Mouse (Mus musculus) E14TG2a.4 (cell line): Measurements from ENCODE around the gene Cdc27.

Experiments used
- H3K27me3 ChIP-seq: 2 replicates; pipeline ENCODE4 v1.6.1; 2014; ENCODE audit warnings: low read length, control low read depth; ENCODE audit not compliant: insufficient read depth
- H3K36me3 ChIP-seq: 2 replicates; pipeline ENCODE4 v1.6.1; 2014; ENCODE audit warnings: low read length, control low read depth; ENCODE audit not compliant: insufficient read depth
- H3K4me1 ChIP-seq: replicated peaks from 2 replicates; pipeline ENCODE4 v1.6.1; 2014; ENCODE audit warnings: low read depth, low read length, control low read depth
- H3K4me3 ChIP-seq: replicated peaks from 2 replicates; pipeline ENCODE4 v1.5.1; 2014; ENCODE audit warnings: mild to moderate bottlenecking, low read length
- H3K9me3 ChIP-seq: 2 replicates; pipeline ENCODE4 v1.6.1; 2014; ENCODE audit warnings: low read length, control low read depth
- CTCF ChIP-seq: conservative IDR thresholded peaks from 2 replicates; pipeline ENCODE4 v1.5.1; 2014; ENCODE audit warnings: low read length
- NANOG ChIP-seq: IDR thresholded peaks from 2 replicates; pipeline ENCODE4 v1.6.1; 2014; ENCODE audit warnings: borderline replicate concordance, low read length, mixed read lengths
- POU5F1 ChIP-seq: IDR thresholded peaks from 2 replicates; pipeline ENCODE4 v1.6.1; 2014; ENCODE audit warnings: low read length, borderline replicate concordance

Cdc27 gene

DNA sequence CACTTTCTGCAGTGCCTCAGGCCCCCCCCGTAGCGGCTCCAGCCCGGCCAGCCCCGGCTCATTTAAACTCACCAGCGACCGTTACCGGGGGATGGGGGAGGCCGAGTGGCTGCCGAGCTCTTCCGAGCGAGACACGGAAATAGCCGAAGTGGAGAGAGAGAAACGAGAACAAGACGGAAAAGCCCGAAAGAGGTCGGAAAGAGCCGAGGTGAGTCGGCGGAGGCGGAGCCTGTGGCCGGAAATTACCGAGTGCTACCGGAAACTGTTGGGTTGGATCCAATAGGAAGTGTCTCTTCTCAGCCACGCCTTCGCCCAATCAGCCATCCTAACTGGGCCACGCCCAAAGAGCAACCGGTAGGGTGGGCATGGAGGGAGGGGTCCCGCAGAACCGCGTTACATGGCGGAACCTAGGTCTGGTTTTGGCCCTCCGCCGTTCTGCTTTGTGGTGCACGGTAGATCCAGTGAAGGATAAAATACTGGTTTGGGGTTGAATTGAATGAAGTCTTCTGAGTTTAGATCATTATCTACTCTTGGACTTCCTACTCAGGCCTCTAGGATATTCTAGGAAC is at the start of gene Cdc27, which contains the start of gene Myl4:
TSS of gene Cdc27 (minus strand) at position 215 of the 569 bp plus-strand sequence.
TSS of gene Myl4 (plus strand) at position 258 of the 569 bp plus-strand sequence.
- Histone ChIP-seq H3K9me3 (no peaks in the 10 kb centered on the region), H3K4me1 (peaks cover 62% of the 10 kb centered on the region), H3K4me3 (peak within 1 kb of the TSS; percentile 97), H3K27me3 (no peaks in the 10 kb centered on the region), H3K36me3 (peaks cover 5% of the 10 kb centered on the region)
- TF ChIP-seq NANOG: no peak
- no peak for TF ChIP-seq CTCF
- TF ChIP-seq POU5F1: no peak

DNA sequence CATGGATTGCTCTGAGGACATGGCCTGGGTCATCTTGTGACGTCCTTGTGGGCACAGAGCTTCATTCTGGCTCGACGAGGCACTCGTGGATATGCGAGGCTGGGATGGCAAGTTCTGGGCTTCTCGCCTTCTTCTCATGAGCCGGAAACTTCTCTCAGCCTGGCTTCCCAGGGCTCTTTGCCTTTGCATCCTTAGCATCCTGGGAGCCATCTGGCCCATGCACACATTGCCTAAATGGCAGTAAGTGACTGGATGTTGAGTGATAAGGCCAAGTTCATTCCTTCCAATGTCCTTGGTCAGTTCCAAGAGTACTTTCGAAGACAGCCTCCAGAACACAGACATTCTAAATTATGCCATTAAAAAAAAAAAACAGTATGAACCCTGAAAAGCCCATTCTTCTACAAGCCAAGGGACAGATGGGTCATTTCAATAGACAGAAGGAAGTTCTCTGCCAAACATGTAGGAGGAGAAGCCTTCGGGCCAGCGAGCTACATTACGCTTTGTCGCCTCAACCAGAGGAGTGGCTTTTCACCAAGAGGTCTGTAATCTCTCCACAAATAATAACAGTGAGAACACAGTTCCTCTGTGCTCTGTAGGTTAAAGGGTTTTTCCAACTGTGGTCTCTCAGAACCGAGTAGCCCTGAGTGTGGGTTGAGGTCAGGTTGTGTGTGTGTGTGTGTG is 49.0 kb upstream of the Cdc27 start:
- TF ChIP-seq POU5F1 (no peak), CTCF (no peak), NANOG (no peak)
- H3K36me3 ChIP-seq: no peaks in the 10 kb centered on the region

DNA sequence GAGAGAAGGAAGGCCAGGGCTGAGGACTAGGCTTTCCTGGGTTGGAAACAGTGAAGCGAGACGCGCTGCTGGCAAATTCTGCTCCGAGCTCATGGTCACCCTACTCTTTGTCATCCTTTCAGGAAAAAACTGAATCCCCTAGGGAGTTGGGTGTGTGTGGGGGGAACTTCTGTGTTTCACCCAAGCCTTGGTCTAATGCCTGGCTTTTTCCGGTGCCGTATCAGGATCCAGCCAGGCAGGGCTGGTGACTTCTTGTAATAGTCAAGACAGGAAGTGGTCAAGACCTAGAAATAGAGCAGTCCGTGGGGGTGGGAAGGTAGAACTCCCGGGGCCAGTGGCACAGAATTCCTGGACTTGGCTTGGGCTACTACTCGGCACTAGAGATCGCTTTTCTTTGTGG is 45.9 kb upstream of the Cdc27 start:
- Histone ChIP-seq H3K9me3 (0 out of 2 replicates have a peak, but pooled peaks cover 3% of the 10 kb centered on the region), H3K4me1 (peaks cover 49% of the 10 kb centered on the region), H3K27me3 (peaks cover 10% of the 10 kb centered on the region), H3K36me3 (no peaks in the 10 kb centered on the region), H3K4me3 (no peak overlapping the region)
- TF ChIP-seq CTCF (no peak), POU5F1 (no peak), NANOG (no peak)

More for the DNA sequence above, 49.0 kb upstream of the Cdc27 start:
- H3K9me3 ChIP-seq: 0 out of 2 replicates have a peak, but pooled peaks cover 3% of the 10 kb centered on the region
- peaks cover 14% of the 10 kb centered on the region for H3K27me3 ChIP-seq
- H3K4me3 ChIP-seq: no peak overlapping the region
- peaks cover 73% of the 10 kb centered on the region for H3K4me1 ChIP-seq

DNA sequence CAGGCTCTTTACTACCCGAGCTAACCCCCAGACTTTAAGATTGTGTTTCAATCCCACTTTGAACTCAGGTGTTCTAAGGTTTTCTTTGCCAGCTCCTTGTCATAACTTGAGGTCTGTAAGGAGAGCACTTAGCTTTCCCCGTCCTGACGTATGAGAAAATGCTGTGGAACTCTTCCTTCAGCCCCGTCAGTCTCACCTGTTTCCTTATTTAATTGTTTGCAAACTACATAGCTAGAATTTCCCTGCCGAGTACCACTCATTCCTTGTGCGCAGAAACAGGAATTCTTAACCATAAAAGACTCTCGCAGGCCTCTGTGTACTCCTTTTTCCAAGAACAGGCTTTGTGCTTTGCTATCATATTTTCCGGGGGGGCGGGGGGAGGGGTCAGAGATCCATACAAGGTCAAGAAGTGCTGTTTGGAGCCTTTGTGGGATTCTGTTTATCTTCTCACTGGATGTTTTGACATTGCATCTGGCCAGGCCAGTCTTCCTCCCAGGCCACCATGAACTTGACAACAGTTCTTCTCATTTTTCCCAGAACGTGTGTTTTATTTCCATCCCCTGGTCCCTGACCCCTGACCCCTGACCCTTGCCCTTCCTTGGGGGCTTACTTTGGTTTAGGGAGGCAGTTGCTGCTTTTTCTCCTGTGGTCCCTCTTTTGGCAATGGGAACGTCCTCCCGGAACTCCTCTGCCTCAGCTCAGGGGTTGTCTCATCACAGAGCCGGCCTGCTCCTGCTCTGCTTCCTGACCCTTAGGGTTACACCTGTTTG is 41.8 kb upstream of the Cdc27 start:
- H3K4me1 ChIP-seq: peaks cover 31% of the 10 kb centered on the region
- no peaks in the 10 kb centered on the region for H3K36me3 ChIP-seq
- 0 out of 2 replicates have a peak, but pooled peaks cover 2% of the 10 kb centered on the region for H3K9me3 ChIP-seq
- peaks cover 2% of the 10 kb centered on the region for H3K27me3 ChIP-seq
- TF ChIP-seq CTCF: no peak
- no peak for TF ChIP-seq NANOG
- no peak for TF ChIP-seq POU5F1
- H3K4me3 ChIP-seq: no peak overlapping the region

DNA sequence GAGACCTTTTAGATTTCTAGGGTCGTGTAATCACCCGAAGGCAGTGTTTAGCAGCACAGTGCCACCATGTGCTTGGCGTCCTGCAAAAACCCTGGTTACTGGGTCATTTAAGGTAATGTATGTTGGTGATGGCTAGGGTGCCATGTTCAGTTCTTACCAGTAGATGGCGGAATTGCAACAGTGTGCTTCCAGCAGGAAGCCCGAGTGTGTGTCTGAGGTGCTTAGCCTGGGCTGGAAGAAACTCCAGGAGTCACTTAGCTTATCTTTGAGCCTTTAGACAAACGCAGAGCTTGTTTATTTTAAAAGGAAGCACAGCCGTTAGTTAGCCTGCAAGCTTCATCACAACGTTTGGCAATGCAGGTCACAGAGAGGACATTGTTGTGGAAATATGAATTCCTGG is 39.7 kb upstream of the Cdc27 start:
- peak; percentile 97 for TF ChIP-seq CTCF
- TF ChIP-seq NANOG: no peak
- H3K4me1 ChIP-seq: peaks cover 25% of the 10 kb centered on the region
- H3K9me3 ChIP-seq: no peaks in the 10 kb centered on the region
- H3K27me3 ChIP-seq: no peaks in the 10 kb centered on the region
- H3K36me3 ChIP-seq: no peaks in the 10 kb centered on the region
- no peak overlapping the region for H3K4me3 ChIP-seq

DNA sequence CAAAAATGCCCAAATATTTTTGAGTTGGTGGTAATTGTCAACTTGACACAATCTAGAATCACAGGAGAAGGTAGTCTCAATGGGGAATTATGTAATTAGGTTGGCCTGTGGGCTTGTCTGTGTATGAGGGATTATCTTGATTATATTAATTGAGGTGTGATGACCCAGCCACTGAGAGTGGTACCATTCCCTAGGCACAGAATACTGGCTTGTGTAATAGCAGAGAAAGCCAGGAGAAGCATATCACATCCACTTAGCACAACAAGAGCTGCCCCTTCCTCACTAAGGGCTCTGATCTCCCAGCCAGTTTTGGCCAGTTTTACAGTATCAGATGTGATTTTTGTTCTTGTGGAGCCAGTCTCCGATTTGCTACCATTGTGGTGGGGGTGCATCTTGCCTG is 39.1 kb upstream of the Cdc27 start:
- Histone ChIP-seq H3K36me3 (no peaks in the 10 kb centered on the region), H3K9me3 (no peaks in the 10 kb centered on the region), H3K4me1 (peaks cover 29% of the 10 kb centered on the region), H3K4me3 (no peak overlapping the region), H3K27me3 (peaks cover 3% of the 10 kb centered on the region)
- TF ChIP-seq POU5F1: no peak
- no peak for TF ChIP-seq NANOG
- no peak for TF ChIP-seq CTCF

DNA sequence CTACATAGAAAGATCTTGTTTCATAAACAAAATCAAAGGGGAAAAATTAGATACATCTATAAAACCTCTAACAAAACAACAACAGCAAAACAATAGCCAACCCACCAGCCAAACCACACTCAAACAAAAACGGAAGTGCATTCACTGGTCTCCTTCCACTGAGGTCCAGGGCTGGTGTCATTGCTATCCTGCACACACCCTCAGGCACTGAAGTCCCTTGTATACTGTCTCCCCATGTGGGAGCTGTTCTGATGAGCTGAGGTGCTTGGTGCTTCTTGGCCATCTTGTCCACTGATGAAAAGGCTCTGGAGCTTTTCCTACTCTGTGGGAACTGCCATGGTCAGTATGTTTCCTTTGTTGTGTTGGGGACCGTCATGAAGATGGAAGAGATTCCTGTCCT is 38.1 kb upstream of the Cdc27 start:
- peaks cover 8% of the 10 kb centered on the region for H3K27me3 ChIP-seq
- peaks cover 38% of the 10 kb centered on the region for H3K4me1 ChIP-seq
- H3K9me3 ChIP-seq: no peaks in the 10 kb centered on the region
- H3K36me3 ChIP-seq: no peaks in the 10 kb centered on the region
- TF ChIP-seq POU5F1: no peak
- TF ChIP-seq CTCF: no peak
- no peak for TF ChIP-seq NANOG
- no peak overlapping the region for H3K4me3 ChIP-seq

DNA sequence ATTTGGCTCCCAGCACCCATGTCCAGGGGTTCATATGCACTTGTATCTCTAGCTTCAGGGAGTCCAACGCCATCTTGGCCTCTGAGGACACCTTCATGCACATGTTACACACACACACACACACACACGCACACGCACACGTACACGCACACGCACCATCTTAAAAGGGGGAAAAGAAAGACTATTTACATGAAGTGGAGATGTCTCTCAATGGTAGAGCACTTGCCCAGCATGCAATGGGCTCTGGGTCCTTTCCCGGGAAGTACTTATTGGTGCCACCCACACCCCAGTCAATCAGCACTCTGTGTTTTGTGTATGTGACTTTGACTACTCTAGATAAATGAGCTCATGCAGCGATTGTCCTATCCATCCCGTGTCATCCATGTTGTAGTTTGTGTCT is 37.5 kb upstream of the Cdc27 start:
- no peak overlapping the region for H3K4me3 ChIP-seq
- H3K27me3 ChIP-seq: peaks cover 14% of the 10 kb centered on the region
- no peaks in the 10 kb centered on the region for H3K36me3 ChIP-seq
- TF ChIP-seq POU5F1 (no peak), NANOG (no peak), CTCF (no peak)
- peaks cover 44% of the 10 kb centered on the region for H3K4me1 ChIP-seq
- H3K9me3 ChIP-seq: no peaks in the 10 kb centered on the region
